Mouse (Mus musculus) spleen, adult 2 months (tissue): ENCODE measurements around the gene Cd3eap.

Experiments used
- CTCF ChIP-seq: fragments of 200-500 bp; IDR thresholded peaks from 2 replicates; pipeline ENCODE4 v1.5.1; 2011; ENCODE audit warnings: mild to moderate bottlenecking, inconsistent platforms; ENCODE audit not compliant: insufficient read depth, insufficient read length, insufficient replicate concordance; ENCODE audit errors: extremely low read depth
- POLR2A ChIP-seq: fragments of 200-500 bp; IDR thresholded peaks from 2 replicates; pipeline ENCODE4 v1.6.1; 2011; ENCODE audit warnings: low read depth, low read length, inconsistent platforms

- no peak for TF ChIP-seq CTCF
- no peak for TF ChIP-seq POLR2A
Observed at GRCm38 (mm10) chr7:19341761-19342409, 17.4 kb downstream of the Cd3eap start.
